Mouse (Mus musculus): ENCODE results near the gene Midn.

Midn gene

GRCm38 (mm10) chr10:80170601-80171021 lies 22.5 kb downstream of the Midn start:
- no peak for DNase-seq (ENCODE audit: low read depth, low spot score)

GRCm38 (mm10) chr10:80171252-80171651 lies 23.2 kb downstream of the Midn start:
- no peak for DNase-seq (ENCODE audit: low read depth, low spot score)

- DNase-seq (ENCODE audit: low read depth, low spot score), result no peak
Measured at GRCm38 (mm10) chr10:80171760-80172526, 23.9 kb downstream of the Midn start.

GRCm38 (mm10) chr10:80172527-80173292 lies 24.6 kb downstream of the Midn start, which contains the start of gene 1600002K03Rik:
Gene 1600002K03Rik (plus strand): TSS chr10:80172944.
- DNase-seq (ENCODE audit: low read depth, low spot score), result no peak

GRCm38 (mm10) chr10:80173358-80173757 lies 25.3 kb downstream of the Midn start:
- DNase-seq (ENCODE audit: low read depth, low spot score), result no peak

- DNase-seq (ENCODE audit: low read depth, low spot score), result no peak
Measured at GRCm38 (mm10) chr10:80173955-80174640, 26.0 kb downstream of the Midn start.

GRCm38 (mm10) chr10:80174705-80175104 lies 26.6 kb downstream of the Midn start:
- no peak for DNase-seq (ENCODE audit: low read depth, low spot score)

- DNase-seq (ENCODE audit: low read depth, low spot score), result no peak
Measured at GRCm38 (mm10) chr10:80175536-80176269, 27.6 kb downstream of the Midn start.

GRCm38 (mm10) chr10:80176270-80176834 lies 28.3 kb downstream of the Midn start:
- DNase-seq (ENCODE audit: low read depth, low spot score), result no peak

- no peak for DNase-seq (ENCODE audit: low read depth, low spot score)
Measured at GRCm38 (mm10) chr10:80177441-80178279, 29.6 kb downstream of the Midn start.

GRCm38 (mm10) chr10:80179068-80180051 lies 31.3 kb downstream of the Midn start, which contains the start of gene Efna2:
Gene Efna2 (plus strand): TSS chr10:80179482.
- no peak for DNase-seq (ENCODE audit: low read depth, low spot score)

- no peak for DNase-seq (ENCODE audit: low read depth, low spot score)
Measured at GRCm38 (mm10) chr10:80180288-80180687, 32.2 kb downstream of the Midn start.

- DNase-seq (ENCODE audit: low read depth, low spot score), result no peak
Measured at GRCm38 (mm10) chr10:80180823-80181222, 32.8 kb downstream of the Midn start.

- no peak for DNase-seq (ENCODE audit: low read depth, low spot score)
Measured at GRCm38 (mm10) chr10:80182547-80182946, 34.5 kb downstream of the Midn start.

GRCm38 (mm10) chr10:80186649-80187048 lies 38.6 kb downstream of the Midn start:
- DNase-seq (ENCODE audit: low read depth, low spot score), result no peak

GRCm38 (mm10) chr10:80187739-80188138 lies 39.7 kb downstream of the Midn start:
- no peak for DNase-seq (ENCODE audit: low read depth, low spot score)

- DNase-seq (ENCODE audit: low read depth, low spot score), result no peak
Measured at GRCm38 (mm10) chr10:80188453-80189024, 40.5 kb downstream of the Midn start.

GRCm38 (mm10) chr10:80189999-80190398 lies 41.9 kb downstream of the Midn start:
- DNase-seq (ENCODE audit: low read depth, low spot score), result no peak
